25 mouse cellular contexts compared by ENCODE assay signal in the genomic region with DNA sequence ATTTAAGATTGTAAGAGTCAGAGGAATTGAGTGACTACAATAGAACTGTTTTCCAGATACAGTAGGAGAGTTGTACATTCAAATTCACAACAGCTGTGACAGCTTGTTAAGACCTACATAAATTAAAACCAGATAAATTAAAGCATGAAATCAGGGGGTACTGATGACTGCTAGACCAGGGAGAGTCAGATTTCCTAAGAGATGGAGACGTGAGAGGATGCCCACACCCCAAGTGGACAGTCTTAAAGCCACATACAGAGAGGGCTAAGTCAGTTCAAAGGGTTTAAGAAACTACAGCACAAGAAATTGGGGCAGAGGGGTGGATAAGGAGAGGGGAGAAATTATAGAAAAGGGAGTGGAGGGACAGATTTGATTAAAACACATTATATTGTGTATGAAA. TPM values are rescaled to one million over a fixed set of nuclear protein-coding genes. Genes with fewer than 3 reads are reported as not detected.
DNase-seq lines count a peak whose midpoint lies in the region; ATAC-seq lines count a peak whose summit lies in the region.
"Had no signal": no experiment of that assay in that cellular context is flagged by ENCODE, and none has a peak within 500 bp of the region (broad histone marks: within the 10 kb centered on the region; RNA-seq: fewer than 3 reads in every experiment).

No protein-coding gene starts in this region.

- H3K4me2 ChIP-seq in forebrain, embryonic 13.5 days: no peak overlapping the region
- no peak overlapping the region for H3K4me2 ChIP-seq in forebrain, embryonic 15.5 days (replicated peaks)
- no peak overlapping the region for H3K4me2 ChIP-seq in midbrain, embryonic 11.5 days
- H3K4me2 ChIP-seq in neural tube, embryonic 12.5 days (replicated peaks): no peak overlapping the region
- no peak overlapping the region for H3K4me2 ChIP-seq in neural tube, embryonic 15.5 days
- H3K4me2 ChIP-seq: hindbrain, embryonic 13.5 days; neural tube, embryonic 13.5 days had no signal

- no peaks in the 10 kb centered on the region for H3K27me3 ChIP-seq in forebrain, embryonic 13.5 days
- H3K27me3 ChIP-seq in forebrain, embryonic 15.5 days: no peaks in the 10 kb centered on the region
- H3K27me3 ChIP-seq in midbrain, embryonic 11.5 days (ENCODE audit: control insufficient read depth, insufficient read depth, low read length): no peaks in the 10 kb centered on the region
- no peaks in the 10 kb centered on the region for H3K27me3 ChIP-seq in midbrain, embryonic 10.5 days (ENCODE audit: low read depth, poor library complexity, severe bottlenecking)
- H3K27me3 ChIP-seq in neural tube, embryonic 12.5 days (replicated peaks): no peaks in the 10 kb centered on the region
- no peaks in the 10 kb centered on the region for H3K27me3 ChIP-seq in neural tube, embryonic 15.5 days (replicated peaks)
- H3K27me3 ChIP-seq: CH12.LX; hindbrain, embryonic 13.5 days; neural tube, embryonic 13.5 days had no signal

- H3K27ac ChIP-seq in forebrain, embryonic 13.5 days: no peak overlapping the region
- no peak overlapping the region for H3K27ac ChIP-seq in forebrain, embryonic 15.5 days (replicated peaks)
- H3K27ac ChIP-seq in midbrain, embryonic 11.5 days (ENCODE audit: low read depth, low read length): no peak overlapping the region
- no peak overlapping the region for H3K27ac ChIP-seq in midbrain, embryonic 10.5 days (replicated peaks)
- H3K27ac ChIP-seq in neural tube, embryonic 12.5 days: no peak overlapping the region
- H3K27ac ChIP-seq in neural tube, embryonic 15.5 days (replicated peaks): no peak overlapping the region
- H3K27ac ChIP-seq: hindbrain, embryonic 13.5 days; neural tube, embryonic 13.5 days had no signal

- H3K4me1 ChIP-seq in forebrain, embryonic 13.5 days: no peaks in the 10 kb centered on the region
- H3K4me1 ChIP-seq in forebrain, embryonic 15.5 days: no peaks in the 10 kb centered on the region
- H3K4me1 ChIP-seq in midbrain, embryonic 11.5 days (ENCODE audit: control insufficient read depth, insufficient read depth, low read length): no peaks in the 10 kb centered on the region
- H3K4me1 ChIP-seq in midbrain, embryonic 10.5 days: no peaks in the 10 kb centered on the region
- H3K4me1 ChIP-seq in neural tube, embryonic 12.5 days: no peaks in the 10 kb centered on the region
- no peaks in the 10 kb centered on the region for H3K4me1 ChIP-seq in neural tube, embryonic 15.5 days
- H3K4me1 ChIP-seq: hindbrain, embryonic 13.5 days; neural tube, embryonic 13.5 days had no signal

- peak; percentile 21 for DNase-seq in embryo, embryonic 10 days (ENCODE audit: low spot score)
- no peak for DNase-seq in embryo, embryonic 11 days
- no peak for DNase-seq in midbrain, embryonic 11.5 days (ENCODE audit: low spot score, missing footprints)
- DNase-seq in midbrain, embryonic 10.5 days (ENCODE audit: low spot score): no peak
- DNase-seq: adrenal gland, adult 8-10 months; cerebellum, adult 8-10 months; cerebellum, postnatal 25 days; gastrocnemius, postnatal 14 days; heart, postnatal 14 days; kidney, adult 9 months; kidney, postnatal 10 days; liver, postnatal 0 days; lung, postnatal 36 days; thymus, adult 2 months; thymus, postnatal 36 days had no signal

- H3K4me3 ChIP-seq in forebrain, embryonic 13.5 days: no peak overlapping the region
- H3K4me3 ChIP-seq in forebrain, embryonic 15.5 days: no peak overlapping the region
- H3K4me3 ChIP-seq in midbrain, embryonic 11.5 days (ENCODE audit: low read depth, low read length): no peak overlapping the region
- H3K4me3 ChIP-seq in midbrain, embryonic 10.5 days: no peak overlapping the region
- H3K4me3 ChIP-seq in neural tube, embryonic 12.5 days: no peak overlapping the region
- H3K4me3 ChIP-seq in neural tube, embryonic 15.5 days (replicated peaks): no peak overlapping the region
- H3K4me3 ChIP-seq: hindbrain, embryonic 13.5 days; neural tube, embryonic 13.5 days had no signal

- H3K9me3 ChIP-seq in forebrain, embryonic 13.5 days (replicated peaks): no peaks in the 10 kb centered on the region
- no peaks in the 10 kb centered on the region for H3K9me3 ChIP-seq in forebrain, embryonic 15.5 days
- no peaks in the 10 kb centered on the region for H3K9me3 ChIP-seq in midbrain, embryonic 11.5 days (ENCODE audit: control insufficient read depth, low read length)
- no peaks in the 10 kb centered on the region for H3K9me3 ChIP-seq in midbrain, embryonic 10.5 days (replicated peaks)
- H3K9me3 ChIP-seq in neural tube, embryonic 12.5 days: no peaks in the 10 kb centered on the region
- H3K9me3 ChIP-seq in neural tube, embryonic 15.5 days (replicated peaks): no peaks in the 10 kb centered on the region
- H3K9me3 ChIP-seq: hindbrain, embryonic 13.5 days; neural tube, embryonic 13.5 days had no signal

- 50% methylated on average over 1 of the region's 1 CpGs for WGBS in forebrain, embryonic 13.5 days
- 33% methylated on average over 1 of the region's 1 CpGs for WGBS in forebrain, embryonic 15.5 days
- 49% methylated on average over 1 of the region's 1 CpGs for WGBS in midbrain, embryonic 11.5 days
- WGBS in midbrain, embryonic 10.5 days: 48% methylated on average over 1 of the region's 1 CpGs
- WGBS in neural tube, embryonic 12.5 days: 37% methylated on average over 1 of the region's 1 CpGs
- 34% methylated on average over 1 of the region's 1 CpGs for WGBS in neural tube, embryonic 15.5 days

- ATAC-seq in forebrain, embryonic 13.5 days: 0 out of 2 replicates have a peak, but pooled peaks have one; percentile 45
- ATAC-seq in forebrain, embryonic 15.5 days (replicated peaks): no peak
- ATAC-seq in midbrain, embryonic 11.5 days (ENCODE audit: low FRiP score): peak; percentile 70
- peak; percentile 68; the same call in 1 of the 2 replicates for ATAC-seq in neural tube, embryonic 12.5 days (ENCODE audit: low FRiP score, low read depth)
- ATAC-seq in neural tube, embryonic 15.5 days (ENCODE audit: low FRiP score): no peak
- ATAC-seq: intestine, postnatal 0 days; liver, postnatal 0 days had no signal

- no peak overlapping the region for H3K9ac ChIP-seq in forebrain, embryonic 13.5 days
- H3K9ac ChIP-seq in forebrain, embryonic 15.5 days (replicated peaks): no peak overlapping the region
- H3K9ac ChIP-seq in midbrain, embryonic 11.5 days (ENCODE audit: low read length): no peak overlapping the region
- H3K9ac ChIP-seq in neural tube, embryonic 12.5 days: no peak overlapping the region
- no peak overlapping the region for H3K9ac ChIP-seq in neural tube, embryonic 15.5 days (replicated peaks)
- H3K9ac ChIP-seq: hindbrain, embryonic 13.5 days; liver, postnatal 0 days; neural tube, embryonic 13.5 days had no signal

- H3K36me3 ChIP-seq in forebrain, embryonic 13.5 days (ENCODE audit: poor library complexity, severe bottlenecking): no peaks in the 10 kb centered on the region
- H3K36me3 ChIP-seq in forebrain, embryonic 15.5 days: no peaks in the 10 kb centered on the region
- no peaks in the 10 kb centered on the region for H3K36me3 ChIP-seq in midbrain, embryonic 11.5 days (ENCODE audit: control insufficient read depth, insufficient read depth, low read length)
- no peaks in the 10 kb centered on the region for H3K36me3 ChIP-seq in midbrain, embryonic 10.5 days
- H3K36me3 ChIP-seq in neural tube, embryonic 12.5 days: no peaks in the 10 kb centered on the region
- H3K36me3 ChIP-seq in neural tube, embryonic 15.5 days: no peaks in the 10 kb centered on the region
- H3K36me3 ChIP-seq: hindbrain, embryonic 13.5 days; neural tube, embryonic 13.5 days had no signal

RNA-seq across cellular contexts. Expression of a gene that starts 17.7 kb away (rescaled TPM):
- polyA plus RNA-seq in forebrain, embryonic 13.5 days (2015; fragmentation: Nextera tagmentation; extraction: Ambion mirVana): 1.7 and 2.0 TPM in 2 replicates
- 7.0 and 7.4 TPM in 2 replicates for polyA plus RNA-seq in forebrain, embryonic 15.5 days (2015; fragmentation: Nextera tagmentation; extraction: Ambion mirVana)
- polyA plus RNA-seq in midbrain, embryonic 11.5 days (2014; fragmentation: Nextera tagmentation; extraction: Ambion mirVana): 0.10 and 0.51 TPM in 2 replicates
- polyA plus RNA-seq in midbrain, embryonic 10.5 days (2016; fragmentation: Nextera tagmentation; extraction: Ambion mirVana): 0.10 TPM in 1 of 2 replicates, not detected in the other
- 0.92 and 1.1 TPM in 2 replicates for polyA plus RNA-seq in neural tube, embryonic 12.5 days (2016; fragmentation: Nextera tagmentation; extraction: Ambion mirVana)
- polyA plus RNA-seq in neural tube, embryonic 15.5 days (2015; fragmentation: Nextera tagmentation; extraction: Ambion mirVana): 9.1 and 9.3 TPM in 2 replicates
- polyA plus RNA-seq: C2C12; limb, embryonic 11.5 days; liver, postnatal 0 days had no signal

Comparison
In these comparisons a context has a peak if more than half of its experiments do, and no peak if none do; other contexts are left out.
1. ATAC-seq: peak in forebrain, embryonic 13.5 days (single experiment), midbrain, embryonic 11.5 days (single experiment) and neural tube, embryonic 12.5 days (single experiment); none in forebrain, embryonic 15.5 days (single experiment) and neural tube, embryonic 15.5 days (single experiment).